Mouse (Mus musculus) adipocyte (in vitro differentiated cells): ENCODE measurements around the gene Srsf3.

Experiments
- DNase-seq: peaks from one replicate; pipeline ENCODE4 v3.0.0-alpha.2; 2016; ENCODE audit warnings: low spot score

Srsf3 gene

GRCm38 (mm10) chr17:29091348-29091944, 59.0 kb downstream of the Srsf3 start:
- DNase-seq, result no peak

- no peak for DNase-seq
Measured at GRCm38 (mm10) chr17:29092497-29092896, 60.1 kb downstream of the Srsf3 start.
